Mouse (Mus musculus) G1E (cell line): Measurements from ENCODE around the gene Mapk11.

ENCODE experiments used
- CTCF ChIP-seq: IDR thresholded peaks from 2 replicates; pipeline ENCODE4 v1.5.1; 2012; ENCODE audit warnings: low read depth, low read length, inconsistent platforms, mixed read lengths
- GATA1 ChIP-seq: IDR thresholded peaks from 2 replicates; pipeline ENCODE4 v1.6.1; 2012; ENCODE audit warnings: borderline replicate concordance, low read length, inconsistent platforms, mixed read lengths
- POLR2AphosphoS5 ChIP-seq: IDR thresholded peaks from 2 replicates; pipeline ENCODE4 v1.6.1; 2012; ENCODE audit warnings: low read depth, low read length, inconsistent platforms; ENCODE audit not compliant: insufficient replicate concordance
- TAL1 ChIP-seq: conservative IDR thresholded peaks from 2 replicates; pipeline ENCODE4 v1.6.1; 2012; ENCODE audit warnings: low read depth, low read length, inconsistent platforms, mixed read lengths

GRCm38 (mm10) chr15:89144965-89145364 is 4.5 kb downstream of the Mapk11 start:
- TF ChIP-seq CTCF (no peak), GATA1 (no peak), POLR2AphosphoS5 (no peak), TAL1 (no peak)
